Mouse (Mus musculus) cortical plate, adult 2 months (tissue): Measurements from ENCODE around the gene Lamb1.

Source experiments
- CTCF ChIP-seq: fragments of 200-500 bp; IDR thresholded peaks from 2 replicates; pipeline ENCODE4 v1.5.1; 2011; ENCODE audit warnings: mild to moderate bottlenecking, control low read depth, low read length; ENCODE audit not compliant: insufficient read depth; ENCODE audit errors: extremely low read depth
- POLR2A ChIP-seq: fragments of 200-500 bp; IDR thresholded peaks from 2 replicates; pipeline ENCODE4 v1.6.1; 2011; ENCODE audit warnings: mild to moderate bottlenecking, low read length, control low read depth; ENCODE audit not compliant: insufficient read depth; ENCODE audit errors: extremely low read depth

DNA sequence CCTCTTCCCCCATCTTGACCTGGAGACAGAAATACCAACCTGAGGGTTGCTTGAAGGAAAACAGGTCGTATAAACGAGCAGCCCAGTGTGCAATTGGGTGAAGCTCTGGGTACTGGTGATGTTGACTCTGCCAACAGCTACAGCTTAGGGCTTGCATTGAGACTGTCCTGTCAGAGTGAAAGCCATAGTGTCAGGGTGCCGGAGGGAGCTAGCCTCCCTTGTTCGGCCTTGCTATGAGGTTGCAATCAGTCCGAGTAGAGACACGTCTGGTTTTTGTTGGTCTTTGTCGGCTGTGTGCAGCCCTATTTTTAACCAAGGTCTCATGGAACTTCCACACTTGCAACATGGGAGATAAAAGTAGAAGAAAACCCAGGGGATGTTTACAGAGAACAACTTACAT, 15.3 kb downstream of the Lamb1 start:
- TF ChIP-seq POLR2A (no peak), CTCF (no peak)
